In the genomic region with DNA sequence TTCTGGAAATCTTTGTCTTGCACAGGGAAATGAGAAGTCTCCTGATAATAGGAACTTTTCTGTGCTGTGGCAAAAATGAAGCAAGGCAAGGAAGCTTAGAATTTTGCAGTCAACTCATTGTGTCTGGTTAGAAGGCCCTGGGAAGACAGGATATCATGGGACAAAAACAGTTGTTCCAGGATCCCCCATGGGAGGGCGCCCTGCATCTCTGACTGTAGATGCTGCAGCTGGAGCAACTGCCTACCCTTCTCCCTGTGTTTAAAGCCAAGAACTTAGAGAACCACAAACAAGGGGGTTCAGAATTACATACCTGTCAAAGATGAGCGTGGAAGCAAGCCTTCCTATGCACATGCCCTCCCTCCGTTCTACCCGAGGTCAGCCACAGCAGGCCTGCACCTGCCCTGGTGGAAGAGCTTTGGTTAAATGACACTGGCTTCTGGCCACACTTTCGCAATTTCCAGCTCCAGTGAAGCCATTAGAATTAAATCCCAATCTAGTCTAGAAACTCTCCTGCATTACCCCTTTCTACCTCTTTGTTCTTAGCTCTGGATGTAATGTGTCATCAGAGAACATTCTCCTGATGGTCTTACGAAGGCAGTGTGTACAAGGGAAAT, we compare ENCODE assay signal across 9 mouse cellular contexts.
DNase-seq lines count a peak whose midpoint lies in the region; ATAC-seq and TF ChIP-seq lines count a peak whose summit lies in the region.
"Had no signal": no experiment of that assay in that cellular context is flagged by ENCODE, and none has a peak within 500 bp of the region (broad histone marks: within the 10 kb centered on the region; RNA-seq: fewer than 3 reads in every experiment).

No protein-coding gene starts in this region.

- H3K4me2 ChIP-seq in hindbrain, embryonic 16.5 days (ENCODE audit: low read length): no peak overlapping the region
- H3K4me2 ChIP-seq in forebrain, embryonic 13.5 days: no peak overlapping the region
- H3K4me2 ChIP-seq: neural tube, embryonic 13.5 days had no signal

- H3K27me3 ChIP-seq in hindbrain, embryonic 10.5 days (ENCODE audit: insufficient read depth, poor library complexity, severe bottlenecking): no peaks in the 10 kb centered on the region
- no peaks in the 10 kb centered on the region for H3K27me3 ChIP-seq in hindbrain, embryonic 16.5 days (replicated peaks; ENCODE audit: control insufficient read depth, insufficient read depth, low read length)
- H3K27me3 ChIP-seq in forebrain, embryonic 13.5 days: no peaks in the 10 kb centered on the region
- H3K27me3 ChIP-seq: neural tube, embryonic 13.5 days had no signal

- H3K4me1 ChIP-seq in hindbrain, embryonic 10.5 days (replicated peaks): peaks cover 8% of the 10 kb centered on the region
- peaks cover 2% of the 10 kb centered on the region; the same call in 1 of the 2 replicates for H3K4me1 ChIP-seq in hindbrain, embryonic 16.5 days (ENCODE audit: control insufficient read depth, insufficient read depth, low read depth, low read length)
- H3K4me1 ChIP-seq in cortical plate, adult 2 months (ENCODE audit: control insufficient read depth, insufficient read depth, low read length): no peaks in the 10 kb centered on the region
- 0 out of 2 replicates have a peak, but pooled peaks cover 4% of the 10 kb centered on the region for H3K4me1 ChIP-seq in forebrain, embryonic 13.5 days

- no peak overlapping the region for H3K4me3 ChIP-seq in hindbrain, embryonic 10.5 days
- H3K4me3 ChIP-seq in hindbrain, embryonic 16.5 days (ENCODE audit: low read length): no peak overlapping the region
- H3K4me3 ChIP-seq in cortical plate, adult 2 months (ENCODE audit: insufficient read depth, low read length): no peak overlapping the region
- no peak overlapping the region for H3K4me3 ChIP-seq in left cerebral cortex, adult 2 months
- no peak overlapping the region for H3K4me3 ChIP-seq in forebrain, embryonic 13.5 days
- H3K4me3 ChIP-seq: neural tube, embryonic 13.5 days had no signal

- ATAC-seq in hindbrain, embryonic 16.5 days: no peak
- no peak for ATAC-seq in forebrain, embryonic 13.5 days

- peak; percentile 64 for TF ChIP-seq CTCF in cortical plate, adult 2 months (IDR thresholded peaks at IDR 0.05; ENCODE audit: extremely low read depth, insufficient read depth, low read length)
- peak; percentile 76 for TF ChIP-seq CTCF in left cerebral cortex, adult 2 months (IDR thresholded peaks at IDR 0.05)

- intact Hi-C loops in heart, postnatal 36 days (cut with DNase I): loop anchor here (5.0 kb wide), 1 partner anchor 70 kb away; no protein-coding TSS in a partner anchor
- intact Hi-C loops in left cerebral cortex, adult 2 months (cut with DNase I): loop anchor here (1.0 kb wide), 1 partner anchor 68 kb away; no protein-coding TSS in a partner anchor

- H3K36me3 ChIP-seq in hindbrain, embryonic 10.5 days: no peaks in the 10 kb centered on the region
- H3K36me3 ChIP-seq in hindbrain, embryonic 16.5 days (ENCODE audit: control insufficient read depth, insufficient read depth, low read length): no peaks in the 10 kb centered on the region
- no peaks in the 10 kb centered on the region for H3K36me3 ChIP-seq in forebrain, embryonic 13.5 days (ENCODE audit: poor library complexity, severe bottlenecking)
- H3K36me3 ChIP-seq: neural tube, embryonic 13.5 days had no signal

- H3K9me3 ChIP-seq in hindbrain, embryonic 10.5 days: no peaks in the 10 kb centered on the region
- H3K9me3 ChIP-seq in hindbrain, embryonic 16.5 days (ENCODE audit: control insufficient read depth, low read length): no peaks in the 10 kb centered on the region
- no peaks in the 10 kb centered on the region for H3K9me3 ChIP-seq in forebrain, embryonic 13.5 days (replicated peaks)
- H3K9me3 ChIP-seq: neural tube, embryonic 13.5 days had no signal

- H3K9ac ChIP-seq in hindbrain, embryonic 16.5 days (ENCODE audit: low read depth, low read length): no peak overlapping the region
- no peak overlapping the region for H3K9ac ChIP-seq in forebrain, embryonic 13.5 days
- H3K9ac ChIP-seq: neural tube, embryonic 13.5 days had no signal

- WGBS in hindbrain, embryonic 10.5 days: 63% methylated on average over 6 of the region's 6 CpGs
- 68% methylated on average over 6 of the region's 6 CpGs for WGBS in hindbrain, embryonic 16.5 days
- WGBS in forebrain, embryonic 13.5 days: 63% methylated on average over 6 of the region's 6 CpGs

- no peak for TF ChIP-seq POLR2A in cortical plate, adult 2 months (IDR thresholded peaks at IDR 0.05; ENCODE audit: extremely low read depth, insufficient read depth, low read length)

- peak; percentile 36 for DNase-seq in hindbrain, embryonic 10.5 days (ENCODE audit: low spot score)
- DNase-seq in ES-CJ7 (ENCODE audit: low read depth, low spot score): peak; percentile 45
- DNase-seq in heart, postnatal 36 days: peak; percentile 25 to 53
- DNase-seq in left cerebral cortex, adult 2 months (ENCODE audit: extremely low spot score in 1 of 2, low spot score in 2 of 2): peak; percentile 74 to 88
- DNase-seq in right cerebral cortex, postnatal 10 days (ENCODE audit: low spot score in 2 of 2): peak; percentile 49 to 61

- H3K27ac ChIP-seq in hindbrain, embryonic 10.5 days: no peak overlapping the region
- H3K27ac ChIP-seq in hindbrain, embryonic 16.5 days (ENCODE audit: low read depth, low read length): no peak overlapping the region
- H3K27ac ChIP-seq in cortical plate, adult 2 months (ENCODE audit: insufficient read depth, low read length): no peak overlapping the region
- H3K27ac ChIP-seq in left cerebral cortex, adult 2 months: no peak overlapping the region
- no peak overlapping the region for H3K27ac ChIP-seq in forebrain, embryonic 13.5 days
- H3K27ac ChIP-seq: neural tube, embryonic 13.5 days had no signal
